Mouse (Mus musculus) ES-Bruce4 (cell line): ENCODE results near the gene Pilra.

Experiments
- EP300 ChIP-seq: IDR thresholded peaks from 2 replicates; pipeline ENCODE4 v1.6.1; 2011; ENCODE audit warnings: low read depth, low read length; ENCODE audit not compliant: insufficient read depth
- POLR2A ChIP-seq: IDR thresholded peaks from one replicate; pipeline ENCODE4 v1.8.1; 2011; ENCODE audit warnings: low read length; ENCODE audit not compliant: insufficient read depth

DNA sequence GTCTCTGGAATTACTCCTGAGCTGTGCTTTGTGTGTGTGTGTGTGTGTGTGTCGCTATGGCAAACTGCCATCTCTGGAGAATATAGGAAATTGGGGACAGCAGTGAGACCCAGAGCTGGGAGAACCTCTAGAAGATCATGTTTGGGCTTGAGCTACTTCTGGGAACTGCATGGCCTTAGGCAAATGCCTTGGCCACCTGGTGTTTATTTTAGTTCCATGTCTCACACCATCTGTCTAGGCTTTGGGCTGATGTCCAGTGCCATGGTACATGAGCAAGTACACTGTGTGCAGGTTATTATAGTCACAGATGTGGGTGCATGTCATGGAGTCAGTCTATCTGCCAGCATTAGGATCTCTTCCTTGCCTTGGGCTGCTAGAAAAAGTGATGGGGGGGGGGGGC, 13.5 kb downstream of the Pilra start:
- TF ChIP-seq EP300 (no peak), POLR2A (no peak)
